In genomic region chr8:48281855-48282254, GRCm38 (mm10) we compare ENCODE assay signal across 20 mouse cellular contexts.
"Had no signal": no experiment of that assay in that cellular context is flagged by ENCODE, and none has a peak within 500 bp of the region (broad histone marks: within the 10 kb centered on the region; RNA-seq: fewer than 3 reads in every experiment).

No protein-coding gene starts in this region.

- DNase-seq: cerebellum, adult 2 months; cerebellum, adult 9-10 months; cerebellum, adult 9-11 months; cerebellum, postnatal 10 days; cerebellum, postnatal 14 days; cerebellum, postnatal 25 days; cerebellum, postnatal 36 days; embryo, embryonic 11 days; forebrain, postnatal 0 days; gastrocnemius, adult 2 months; gastrocnemius, postnatal 10 days; gastrocnemius, postnatal 14 days; gastrocnemius, postnatal 25 days; gastrocnemius, postnatal 36 days; heart, adult 18-20 months; heart, adult 2 months had no signal

- ATAC-seq: forebrain, embryonic 13.5 days; forebrain, embryonic 14.5 days; forebrain, embryonic 15.5 days; forebrain, embryonic 16.5 days; forebrain, postnatal 0 days had no signal
